Mouse (Mus musculus) heart, adult 2 months (tissue): ENCODE measurements around the gene C1ql1.

Source experiments
- CTCF ChIP-seq: fragments of 200-600 bp; IDR thresholded peaks from 2 replicates; pipeline ENCODE4 v1.8.1; 2022; ENCODE audit warnings: antibody characterized with exemption, mild to moderate bottlenecking, moderate library complexity
- EP300 ChIP-seq: fragments of 200-500 bp; IDR thresholded peaks from 2 replicates; pipeline ENCODE4 v1.6.1; 2011; ENCODE audit warnings: low read depth, low read length, control low read depth; ENCODE audit not compliant: insufficient read depth
- POLR2A ChIP-seq: fragments of 200-500 bp; IDR thresholded peaks from 2 replicates; pipeline ENCODE4 v1.6.1; 2011; ENCODE audit warnings: mild to moderate bottlenecking, low read depth, low read length, control low read depth; ENCODE audit not compliant: insufficient read depth

- TF ChIP-seq CTCF (no peak), EP300 (no peak), POLR2A (no peak)
These were observed 25.8 kb upstream of the C1ql1 start for GRCm38 (mm10) chr11:102972326-102972725.
